Mouse (Mus musculus) midbrain, embryonic 16.5 days (tissue): ENCODE results near the gene Slc35e3. TPM values are rescaled to one million over a fixed set of nuclear protein-coding genes. Genes with fewer than 3 reads are reported as not detected.
A peak's percentile ranks its signal among the peaks of the same experiment; 100 is the strongest.
"Not testable (repeated sequence)": the region's sequence is repeated elsewhere in the genome, so short reads cannot be mapped to it uniquely, and the experiment has no call there.

Experiments used
- ATAC-seq: fragments of 200-750 bp; cut with Nextera tagmentation; 2 replicates; pipeline ENCODE4 v1.8.0; 2017; ENCODE audit warnings: moderate TSS enrichment
- H3K27ac ChIP-seq: fragments of 300-500 bp; sonication (generic); 2 replicates; pipeline ENCODE4 v1.5.1; 2014; ENCODE audit warnings: mild to moderate bottlenecking, low read length, mixed read lengths
- H3K27me3 ChIP-seq: fragments of 300-500 bp; sonication (generic); 2 replicates; pipeline ENCODE4 v1.6.1; 2014; ENCODE audit warnings: low read depth, low read length, mixed read lengths; ENCODE audit not compliant: control insufficient read depth, insufficient read depth
- H3K36me3 ChIP-seq: fragments of 300-500 bp; sonication (generic); 2 replicates; pipeline ENCODE4 v1.6.1; 2014; ENCODE audit warnings: mild to moderate bottlenecking, low read length, moderate library complexity, mixed read lengths; ENCODE audit not compliant: control insufficient read depth, insufficient read depth
- H3K4me1 ChIP-seq: fragments of 300-500 bp; sonication (generic); 2 replicates; pipeline ENCODE4 v1.6.1; 2014; ENCODE audit warnings: mild to moderate bottlenecking, low read length, mixed read lengths; ENCODE audit not compliant: control insufficient read depth, insufficient read depth
- H3K4me2 ChIP-seq: fragments of 300-500 bp; sonication (generic); 2 replicates; pipeline ENCODE4 v1.6.1; 2014; ENCODE audit warnings: mild to moderate bottlenecking, low read length, mixed read lengths
- H3K4me3 ChIP-seq: fragments of 300-500 bp; sonication (generic); 2 replicates; pipeline ENCODE4 v1.5.1; 2014; ENCODE audit warnings: low read depth, mild to moderate bottlenecking, low read length, moderate library complexity, mixed read lengths
- H3K9ac ChIP-seq: fragments of 300-500 bp; sonication (generic); 2 replicates; pipeline ENCODE4 v1.6.1; 2014; ENCODE audit warnings: low read depth, low read length, mixed read lengths
- H3K9me3 ChIP-seq: fragments of 300-500 bp; sonication (generic); replicated peaks from 2 replicates; pipeline ENCODE4 v1.6.1; 2014; ENCODE audit warnings: mild to moderate bottlenecking, low read length, mixed read lengths; ENCODE audit not compliant: control insufficient read depth, poor library complexity, severe bottlenecking
- WGBS: fragments of 180-500 bp; shearing (Covaris S2); extraction: QIAGEN DNeasy Blood & Tissue Kit; methylation state at CpG from one replicate; pipeline ENCODE4 v1.1.7; 2014; 5-methylcytosine and 5-hydroxymethylcytosine counted together
- polyA plus RNA-seq: library from polyadenylated mRNA; unstranded; fragments of >200 nt; fragmentation: Nextera tagmentation; extraction: Ambion mirVana; gene quantifications from 2 replicates; pipeline ENCODE4 v1.2.1, GENCODE M21; 2015

Slc35e3 gene
- polyA plus RNA-seq, 1 experiment from 2014 or later: 34.8 TPM

DNA sequence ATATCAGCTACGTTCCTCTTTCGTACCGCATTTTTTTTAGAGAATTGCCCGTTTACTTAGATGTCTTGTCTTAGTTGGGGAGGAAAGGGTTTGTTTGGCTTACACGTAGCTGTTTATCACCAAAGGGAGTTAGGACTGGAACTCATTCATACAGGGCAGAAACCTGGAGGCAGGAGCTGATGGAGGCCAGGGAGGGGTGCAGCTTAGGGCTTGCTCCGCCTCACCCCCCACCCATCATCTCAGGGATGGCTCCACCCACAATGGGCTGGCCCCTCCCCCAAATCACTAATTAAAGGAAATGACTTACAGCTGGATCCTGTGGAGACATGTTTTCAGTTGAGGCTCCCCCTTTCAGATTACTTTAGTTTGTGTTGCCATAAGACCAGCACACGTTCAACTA, 1.5 kb upstream of the Slc35e3 start:
- Histone ChIP-seq H3K4me1 (peaks cover 20% of the 10 kb centered on the region), H3K9me3 (no peaks in the 10 kb centered on the region), H3K9ac (no peak overlapping the region), H3K36me3 (peaks cover 10% of the 10 kb centered on the region), H3K27me3 (no peaks in the 10 kb centered on the region), H3K4me3 (no peak overlapping the region), H3K27ac (no peak overlapping the region), H3K4me2 (no peak overlapping the region)
- WGBS: 94% methylated on average over 7 of the region's 7 CpGs
- ATAC-seq: no peak

DNA sequence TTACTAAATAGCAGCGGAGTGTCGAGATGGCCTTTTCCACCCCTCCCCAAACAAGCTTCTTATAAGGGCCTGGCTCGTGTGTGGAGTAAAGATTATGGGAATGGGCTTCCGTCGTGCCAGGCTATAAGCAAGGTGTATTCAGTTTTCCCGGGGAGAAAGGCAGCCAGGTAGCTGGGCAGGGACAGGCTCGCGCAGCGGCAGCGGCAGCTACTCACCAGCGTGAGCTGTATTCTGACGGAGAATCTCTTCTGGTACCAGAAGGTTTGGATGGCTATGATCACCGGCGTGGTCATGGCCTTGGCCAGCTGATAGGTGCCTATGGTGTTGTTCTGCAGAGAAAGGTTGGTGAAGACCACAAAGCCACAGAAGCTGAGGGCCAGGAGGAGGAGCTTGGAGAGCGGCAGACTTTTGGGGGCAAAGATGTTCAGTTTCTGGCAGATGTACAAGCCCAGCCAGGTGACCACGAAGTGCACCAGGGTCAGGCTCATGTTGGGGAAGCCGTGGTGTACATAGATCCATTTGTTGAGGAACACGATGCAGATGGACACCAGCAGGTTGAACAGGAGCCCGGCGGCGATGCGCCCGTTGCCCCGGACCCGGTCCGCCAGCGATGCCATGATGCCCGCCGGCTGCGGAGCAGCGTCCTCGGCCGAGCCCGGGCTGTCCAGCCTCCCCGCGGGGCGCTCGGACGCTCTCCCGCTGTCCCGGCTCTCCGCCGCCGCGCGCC, 432 bp downstream of the Slc35e3 start:
- peaks cover 20% of the 10 kb centered on the region for H3K4me1 ChIP-seq
- H3K27me3 ChIP-seq, H3K36me3 ChIP-seq, H3K9me3 ChIP-seq: not testable (repeated sequence)
- peak overlapping the region; percentile 72 for H3K4me3 ChIP-seq
- WGBS: 0% methylated on average over 14 of the region's 46 CpGs
- peak overlapping the region; percentile 64 for H3K27ac ChIP-seq
- peak overlapping the region; percentile 73 for H3K4me2 ChIP-seq
- peak; percentile 64 for ATAC-seq
- peak overlapping the region; percentile 80 for H3K9ac ChIP-seq

DNA sequence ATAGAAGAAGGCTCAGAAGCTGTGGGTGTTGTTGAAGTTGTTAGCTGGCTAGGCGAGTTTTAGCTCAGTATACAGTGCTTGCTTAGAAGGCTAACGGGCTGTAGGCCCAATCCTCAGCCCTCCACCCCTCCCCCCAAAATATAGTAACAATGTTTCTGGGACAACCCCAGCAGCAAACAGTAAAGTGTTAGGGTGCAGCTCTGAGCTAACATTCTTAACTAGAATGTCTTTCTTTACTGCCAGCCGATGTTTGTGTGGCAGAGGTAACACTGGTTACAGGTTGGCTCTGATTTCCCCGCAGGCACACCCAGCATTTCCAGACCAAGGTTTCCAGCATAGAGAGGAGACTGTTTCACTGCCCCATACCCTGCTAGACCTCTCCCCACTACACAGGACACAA, 2.2 kb downstream of the Slc35e3 start:
- Histone ChIP-seq H3K9ac (no peak overlapping the region), H3K4me3 (no peak overlapping the region), H3K27me3 (no peaks in the 10 kb centered on the region), H3K36me3 (peaks cover 7% of the 10 kb centered on the region; the same call in 1 of the 2 replicates), H3K4me2 (peak overlapping the region; percentile 18; the same call in 1 of the 2 replicates), H3K27ac (no peak overlapping the region), H3K9me3 (no peaks in the 10 kb centered on the region), H3K4me1 (peaks cover 20% of the 10 kb centered on the region)
- no peak for ATAC-seq
- WGBS: 86% methylated on average over 4 of the region's 4 CpGs

DNA sequence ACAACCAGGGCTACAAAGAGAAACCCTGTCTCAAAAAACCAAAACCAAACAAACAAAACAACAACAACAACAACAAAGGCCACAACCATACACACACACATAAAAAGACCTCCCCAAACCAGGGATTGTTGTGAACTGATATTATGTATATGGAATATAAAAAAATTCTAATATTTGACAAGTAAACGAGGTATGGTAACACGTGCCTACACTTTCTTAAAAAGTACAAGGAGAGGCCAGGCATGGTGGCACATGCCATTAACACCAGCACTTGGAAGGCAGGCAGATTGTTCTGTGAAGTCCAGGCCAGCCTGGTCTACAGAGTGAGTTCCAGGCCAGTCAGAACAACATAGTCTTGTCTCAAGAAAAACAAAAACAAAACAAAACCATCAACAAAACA, 3.0 kb downstream of the Slc35e3 start:
- Histone ChIP-seq H3K36me3 (peaks cover 8% of the 10 kb centered on the region), H3K9ac (no peak overlapping the region), H3K4me3 (no peak overlapping the region), H3K27ac (no peak overlapping the region), H3K27me3 (no peaks in the 10 kb centered on the region), H3K4me1 (peaks cover 20% of the 10 kb centered on the region), H3K9me3 (no peaks in the 10 kb centered on the region), H3K4me2 (no peak overlapping the region)
- no peak for ATAC-seq
- WGBS: 93% methylated on average over 2 of the region's 2 CpGs

DNA sequence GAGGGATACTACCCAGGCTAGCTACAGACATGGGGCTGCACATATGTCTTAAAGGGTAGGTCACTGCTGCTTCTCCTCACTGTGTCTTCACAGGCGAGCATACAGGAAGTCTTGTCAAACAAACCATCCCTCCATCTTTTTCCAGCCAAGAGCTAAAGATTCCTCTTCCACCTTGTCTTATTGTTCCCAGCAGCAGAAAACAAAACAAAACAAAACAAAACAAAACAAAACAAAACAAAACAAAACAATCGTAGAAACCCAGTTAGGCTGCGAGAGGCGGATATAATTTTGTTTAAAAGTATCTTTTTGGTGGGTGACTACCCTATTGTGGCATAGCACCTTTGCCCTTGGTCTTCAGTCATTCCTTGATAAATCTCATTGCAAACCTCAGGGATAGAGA, 3.5 kb downstream of the Slc35e3 start:
- Histone ChIP-seq H3K4me3 (no peak overlapping the region), H3K27me3 (no peaks in the 10 kb centered on the region), H3K27ac (no peak overlapping the region), H3K9me3 (no peaks in the 10 kb centered on the region), H3K4me1 (peaks cover 20% of the 10 kb centered on the region), H3K4me2 (no peak overlapping the region), H3K9ac (no peak overlapping the region), H3K36me3 (peaks cover 10% of the 10 kb centered on the region)
- ATAC-seq: no peak
- WGBS: 94% methylated on average over 4 of the region's 4 CpGs

DNA sequence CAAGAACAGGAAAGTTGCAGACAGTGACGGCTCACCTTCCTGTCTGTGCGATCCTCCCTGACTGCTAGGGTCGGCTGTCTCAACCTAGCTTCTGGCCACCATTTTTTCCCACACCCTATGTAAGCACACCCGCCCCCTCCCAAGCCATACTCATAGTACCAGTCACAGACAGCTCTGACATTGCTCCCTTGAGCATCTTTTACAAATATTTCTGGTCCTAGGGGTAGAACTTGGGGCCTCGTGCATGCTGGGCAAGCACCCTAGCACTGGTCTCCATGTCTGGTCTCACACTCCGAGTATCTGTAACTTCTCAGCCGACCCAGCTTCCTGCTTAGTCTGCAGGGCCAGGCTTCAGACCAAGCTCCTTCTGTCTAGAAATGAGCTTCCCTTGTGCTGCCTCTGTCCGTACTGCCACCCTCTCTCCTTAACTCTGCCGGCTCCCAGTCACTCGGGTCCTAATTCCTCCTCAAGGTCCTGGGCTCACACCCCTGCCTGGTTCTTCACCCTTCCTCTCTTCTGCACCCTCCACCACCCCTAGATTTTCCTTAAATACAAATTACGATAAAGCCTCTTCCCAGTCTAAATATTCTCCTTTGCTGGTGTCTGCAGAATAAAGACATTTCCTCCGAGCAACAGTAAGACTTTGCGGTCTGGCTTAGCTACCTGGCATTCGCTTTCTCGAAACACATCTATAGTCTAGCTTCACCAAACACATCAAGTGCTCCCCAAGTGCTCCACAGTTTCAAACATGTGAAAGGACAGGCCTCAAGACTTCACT, 4.3 kb downstream of the Slc35e3 start:
- no peaks in the 10 kb centered on the region for H3K27me3 ChIP-seq
- H3K4me1 ChIP-seq: peaks cover 20% of the 10 kb centered on the region
- H3K4me2 ChIP-seq: no peak overlapping the region
- 88% methylated on average over 15 of the region's 15 CpGs for WGBS
- no peak overlapping the region for H3K27ac ChIP-seq
- no peaks in the 10 kb centered on the region for H3K9me3 ChIP-seq
- H3K9ac ChIP-seq: no peak overlapping the region
- peaks cover 13% of the 10 kb centered on the region for H3K36me3 ChIP-seq
- no peak overlapping the region for H3K4me3 ChIP-seq
- no peak for ATAC-seq

DNA sequence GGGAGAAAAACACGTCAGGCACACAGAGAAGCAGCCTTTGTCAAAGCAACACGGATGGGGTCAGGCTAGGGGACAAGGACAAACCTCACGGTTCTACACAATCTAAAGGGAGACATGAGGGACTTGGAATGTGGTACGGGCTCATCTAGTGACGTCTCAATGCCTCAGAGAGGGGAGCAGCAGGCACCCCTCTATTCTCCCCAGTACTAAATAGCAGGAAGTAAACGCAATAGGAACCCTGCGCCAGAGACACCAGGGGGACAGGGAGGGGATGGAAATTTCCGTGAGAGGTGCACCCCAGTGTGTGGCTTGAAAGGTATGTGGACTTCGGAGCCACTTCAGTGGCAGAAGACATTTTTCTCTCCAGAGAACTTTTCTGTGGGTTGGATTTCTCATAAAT, 5.2 kb downstream of the Slc35e3 start:
- Histone ChIP-seq H3K27me3 (no peaks in the 10 kb centered on the region), H3K36me3 (peaks cover 13% of the 10 kb centered on the region), H3K9ac (no peak overlapping the region), H3K4me2 (no peak overlapping the region), H3K9me3 (no peaks in the 10 kb centered on the region), H3K27ac (no peak overlapping the region), H3K4me3 (no peak overlapping the region), H3K4me1 (peaks cover 20% of the 10 kb centered on the region)
- no peak for ATAC-seq
- WGBS: 90% methylated on average over 9 of the region's 9 CpGs

DNA sequence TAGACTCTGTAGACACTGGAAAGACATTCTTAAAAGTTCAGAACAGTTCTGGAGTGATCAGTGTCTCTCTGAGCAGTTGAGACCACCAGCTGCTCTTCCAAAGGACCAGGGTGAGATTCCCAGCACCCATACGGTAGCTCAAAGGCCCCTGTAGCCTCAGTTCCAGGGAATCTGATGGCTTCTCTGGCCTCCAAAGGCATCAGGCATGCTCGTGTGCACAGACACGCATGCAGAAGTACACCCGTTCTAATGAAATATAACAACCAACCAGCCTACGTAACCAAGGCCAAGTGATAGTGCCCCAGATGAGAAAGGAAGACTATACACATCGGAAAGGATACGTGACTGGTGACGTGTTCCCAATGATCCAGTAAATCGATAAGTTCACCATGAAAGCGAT, 6.0 kb downstream of the Slc35e3 start:
- H3K36me3 ChIP-seq: peaks cover 13% of the 10 kb centered on the region
- WGBS: 96% methylated on average over 10 of the region's 10 CpGs

DNA sequence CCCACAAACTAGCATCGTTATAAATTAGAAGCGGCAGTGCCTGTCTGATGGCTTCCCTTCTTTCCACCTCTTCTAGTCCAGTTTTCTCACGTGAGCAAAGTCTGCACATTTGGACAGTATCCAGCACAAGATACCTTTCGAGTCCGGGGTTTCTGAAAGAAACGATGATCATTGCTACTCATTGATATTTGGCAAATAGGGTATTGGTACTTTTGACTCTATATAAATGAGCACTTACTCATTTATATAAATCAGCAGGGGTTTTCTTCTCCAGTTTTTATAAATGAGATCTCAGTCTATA, 6.6 kb downstream of the Slc35e3 start:
- Histone ChIP-seq H3K4me3 (no peak overlapping the region), H3K27ac (no peak overlapping the region), H3K9me3 (no peaks in the 10 kb centered on the region), H3K36me3 (peaks cover 13% of the 10 kb centered on the region), H3K4me2 (no peak overlapping the region), H3K9ac (no peak overlapping the region), H3K27me3 (no peaks in the 10 kb centered on the region), H3K4me1 (peaks cover 13% of the 10 kb centered on the region)
- ATAC-seq: no peak
- 96% methylated on average over 6 of the region's 6 CpGs for WGBS

More for the DNA sequence above, 6.0 kb downstream of the Slc35e3 start:
- Histone ChIP-seq H3K9ac (no peak overlapping the region), H3K4me2 (no peak overlapping the region), H3K27me3 (no peaks in the 10 kb centered on the region), H3K9me3 (no peaks in the 10 kb centered on the region), H3K27ac (no peak overlapping the region), H3K4me1 (peaks cover 18% of the 10 kb centered on the region), H3K4me3 (no peak overlapping the region)
- no peak for ATAC-seq
